Mouse (Mus musculus) heart, adult 2 months (tissue): ENCODE results near the gene Grk1. TPM values are rescaled to one million over a fixed set of nuclear protein-coding genes. Genes with fewer than 3 reads are reported as not detected.

Experiments
- DNase-seq, 2 experiments: peaks; one replicate each; pipeline ENCODE4 v3.0.0; 2021
- H3K27ac ChIP-seq: fragments of 200-600 bp; 2 replicates; pipeline ENCODE4 v1.8.1; 2022
- H3K27me3 ChIP-seq: fragments of 200-500 bp; 2 replicates; pipeline ENCODE4 v1.6.1; 2012; ENCODE audit warnings: mild to moderate bottlenecking, low read length, inconsistent platforms, mixed read lengths; ENCODE audit not compliant: control insufficient read depth, insufficient read depth
- H3K36me3 ChIP-seq: fragments of 200-500 bp; 2 replicates; pipeline ENCODE4 v1.6.1; 2012; ENCODE audit warnings: low read length, inconsistent platforms; ENCODE audit not compliant: control insufficient read depth, insufficient read depth
- H3K4me1 ChIP-seq: fragments of 200-500 bp; 2 replicates; pipeline ENCODE4 v1.6.1; 2011; ENCODE audit warnings: low read length; ENCODE audit not compliant: control insufficient read depth, insufficient read depth
- H3K4me3 ChIP-seq: fragments of 200-600 bp; 2 replicates; pipeline ENCODE4 v1.8.1; 2022
- H3K79me2 ChIP-seq: fragments of 200-500 bp; replicated peaks from 2 replicates; pipeline ENCODE4 v1.6.1; 2012; ENCODE audit warnings: mild to moderate bottlenecking, inconsistent platforms, low read length, moderate library complexity, mixed read lengths; ENCODE audit not compliant: control insufficient read depth, insufficient read depth
- H3K9ac ChIP-seq: fragments of 200-500 bp; 2 replicates; pipeline ENCODE4 v1.6.1; 2012; ENCODE audit warnings: low read depth, mild to moderate bottlenecking, control low read depth, inconsistent platforms, low read length, mixed read lengths
- CTCF ChIP-seq: fragments of 200-600 bp; IDR thresholded peaks from 2 replicates; pipeline ENCODE4 v1.8.1; 2022; ENCODE audit warnings: antibody characterized with exemption, mild to moderate bottlenecking, moderate library complexity
- EP300 ChIP-seq: fragments of 200-500 bp; IDR thresholded peaks from 2 replicates; pipeline ENCODE4 v1.6.1; 2011; ENCODE audit warnings: low read depth, low read length, control low read depth; ENCODE audit not compliant: insufficient read depth
- POLR2A ChIP-seq: fragments of 200-500 bp; IDR thresholded peaks from 2 replicates; pipeline ENCODE4 v1.6.1; 2011; ENCODE audit warnings: mild to moderate bottlenecking, low read depth, low read length, control low read depth; ENCODE audit not compliant: insufficient read depth
- WGBS: fragments of 180-500 bp; shearing (Covaris S2); methylation state at CpG from one replicate; pipeline ENCODE4 v1.1.7; 2018; 5-methylcytosine and 5-hydroxymethylcytosine counted together
- intact Hi-C: fragments of 180-260 bp; cut with DNase I; formaldehyde crosslinking; loops from one replicate; pipeline ENCODE4 v1.15.1; 2025
- polyA plus RNA-seq: library from polyadenylated mRNA; depleted of rRNA; stranded (reverse); fragments of >200 nt; gene quantifications from 2 replicates; pipeline ENCODE4 v1.2.3, GENCODE M21; 2012; rRNA removed
- total RNA-seq, 2 experiments: library from RNA; stranded (reverse); gene quantifications; 2 replicates each; pipeline ENCODE4 v1.2.3; 2021

Gene Grk1
- total and polyA plus RNA-seq, 3 experiments: 0.05 TPM; not detected in 1

- WGBS: 76% methylated on average over 11 of the region's 11 CpGs
- Histone ChIP-seq H3K27ac (no peak overlapping the region), H3K27me3 (no peaks in the 10 kb centered on the region), H3K79me2 (no peaks in the 10 kb centered on the region), H3K4me3 (no peak overlapping the region), H3K4me1 (peaks cover 2% of the 10 kb centered on the region; the same call in 1 of the 2 replicates), H3K36me3 (0 out of 2 replicates have a peak, but pooled peaks cover 4% of the 10 kb centered on the region), H3K9ac (no peak overlapping the region)
- no peak for TF ChIP-seq CTCF
- no peak for TF ChIP-seq POLR2A
- TF ChIP-seq EP300: no peak
- no peak for DNase-seq
- intact Hi-C loops: no loop called here
Observed at GRCm38 (mm10) chr8:13471484-13471883, 66.6 kb downstream of the Grk1 start.

Other genes with a start within 250 kb of the Grk1 start
- 100 to 1,000 TPM; 406 to 437 TPM for gene Lamp1, start 245.9 kb upstream of the Grk1 start, total RNA-seq
- 462 and 645 TPM in 2 replicates for gene Lamp1, start 245.9 kb upstream of the Grk1 start, polyA plus RNA-seq
- gene Grtp1, start 204.5 kb upstream of the Grk1 start, total RNA-seq: 1 to 10 TPM; 3.9 to 5.1 TPM
- 3.8 and 5.6 TPM in 2 replicates for gene Grtp1, start 204.5 kb upstream of the Grk1 start, polyA plus RNA-seq
- gene Adprhl1, start 150.9 kb upstream of the Grk1 start, total RNA-seq: 100 to 1,000 TPM; 587 to 599 TPM
- 371 and 464 TPM in 2 replicates for gene Adprhl1, start 150.9 kb upstream of the Grk1 start, polyA plus RNA-seq
- 10 to 100 TPM; 63.1 to 64.6 TPM for gene Dcun1d2, start 117.0 kb upstream of the Grk1 start, total RNA-seq
- gene Dcun1d2, start 117.0 kb upstream of the Grk1 start, polyA plus RNA-seq: 52.1 and 74.2 TPM in 2 replicates
- 10 to 100 TPM; 24.4 to 29.4 TPM for gene Tmco3, start 116.9 kb upstream of the Grk1 start, total RNA-seq
- 29.1 and 30.0 TPM in 2 replicates for gene Tmco3, start 116.9 kb upstream of the Grk1 start, polyA plus RNA-seq
- gene Tfdp1, start 66.3 kb upstream of the Grk1 start, total RNA-seq: 10 to 100 TPM; 35.1 to 41.7 TPM
- gene Tfdp1, start 66.3 kb upstream of the Grk1 start, polyA plus RNA-seq: 19.3 and 40.8 TPM in 2 replicates
- gene Atp4b, start 8.3 kb upstream of the Grk1 start, total RNA-seq: not detected
- 0.23 and 0.33 TPM in 2 replicates for gene Atp4b, start 8.3 kb upstream of the Grk1 start, polyA plus RNA-seq
- gene Tmem255b, start 30.1 kb downstream of the Grk1 start, total RNA-seq: 1 to 10 TPM; 4.8 to 8.0 TPM
- 10.2 and 17.0 TPM in 2 replicates for gene Tmem255b, start 30.1 kb downstream of the Grk1 start, polyA plus RNA-seq
- 100 to 1,000 TPM; 114 to 129 TPM for gene Gas6, start 89.4 kb downstream of the Grk1 start, total RNA-seq
- 133 and 153 TPM in 2 replicates for gene Gas6, start 89.4 kb downstream of the Grk1 start, polyA plus RNA-seq
- not detected for gene 1700029H14Rik, start 157.4 kb downstream of the Grk1 start, total RNA-seq
- 0.32 and 0.45 TPM in 2 replicates for gene 1700029H14Rik, start 157.4 kb downstream of the Grk1 start, polyA plus RNA-seq